Mouse (Mus musculus) midbrain, postnatal 0 days (tissue): ENCODE results near the gene Brpf1. TPM values are rescaled to one million over a fixed set of nuclear protein-coding genes. Genes with fewer than 3 reads are reported as not detected.

Experiments used
- ATAC-seq: fragments of 200-750 bp; cut with Nextera tagmentation; 2 replicates; pipeline ENCODE4 v1.8.0; 2017; ENCODE audit warnings: moderate number of reproducible peaks, mild to moderate bottlenecking, moderate TSS enrichment, moderate library complexity; ENCODE audit not compliant: low FRiP score
- DNase-seq: peaks from one replicate; pipeline ENCODE4 v3.0.0-alpha.2; 2015; ENCODE audit warnings: low spot score
- H3K27ac ChIP-seq: fragments of 300-500 bp; sonication (generic); 2 replicates; pipeline ENCODE4 v1.5.1; 2014; ENCODE audit warnings: low read depth, mild to moderate bottlenecking, low read length, mixed read lengths
- H3K27me3 ChIP-seq: fragments of 300-500 bp; sonication (generic); 2 replicates; pipeline ENCODE4 v1.6.1; 2014; ENCODE audit warnings: low read length, control low read depth, mixed read lengths; ENCODE audit not compliant: insufficient read depth
- H3K36me3 ChIP-seq: fragments of 300-500 bp; sonication (generic); 2 replicates; pipeline ENCODE4 v1.6.1; 2014; ENCODE audit warnings: low read length, control low read depth, mixed read lengths; ENCODE audit not compliant: insufficient read depth
- H3K4me1 ChIP-seq: fragments of 300-500 bp; sonication (generic); 2 replicates; pipeline ENCODE4 v1.6.1; 2014; ENCODE audit warnings: mild to moderate bottlenecking, control low read depth, antibody characterized with exemption, low read length, mixed read lengths; ENCODE audit not compliant: insufficient read depth
- H3K4me2 ChIP-seq: fragments of 300-500 bp; sonication (generic); 2 replicates; pipeline ENCODE4 v1.6.1; 2014; ENCODE audit warnings: low read depth, mild to moderate bottlenecking, low read length, mixed read lengths; ENCODE audit not compliant: poor library complexity, severe bottlenecking
- H3K4me3 ChIP-seq: fragments of 300-500 bp; sonication (generic); 2 replicates; pipeline ENCODE4 v1.5.1; 2014; ENCODE audit warnings: low read depth, mild to moderate bottlenecking, low read length, moderate library complexity
- H3K9ac ChIP-seq: fragments of 300-500 bp; sonication (generic); replicated peaks from 2 replicates; pipeline ENCODE4 v1.6.1; 2014; ENCODE audit warnings: mild to moderate bottlenecking, low read length, moderate library complexity, mixed read lengths; ENCODE audit not compliant: poor library complexity, severe bottlenecking
- H3K9me3 ChIP-seq: fragments of 300-500 bp; sonication (generic); 2 replicates; pipeline ENCODE4 v1.6.1; 2016; ENCODE audit warnings: low read length, control low read depth
- CTCF ChIP-seq: IDR thresholded peaks from 2 replicates; pipeline ENCODE4 v1.5.1; 2016; ENCODE audit warnings: antibody characterized with exemption, mild to moderate bottlenecking
- WGBS: fragments of 180-500 bp; shearing (Covaris S2); extraction: QIAGEN DNeasy Blood & Tissue Kit; methylation state at CpG from one replicate; pipeline ENCODE4 v1.1.7; 2014; 5-methylcytosine and 5-hydroxymethylcytosine counted together
- polyA plus RNA-seq: library from polyadenylated mRNA; unstranded; fragments of >200 nt; fragmentation: Nextera tagmentation; extraction: Ambion mirVana; gene quantifications from 2 replicates; pipeline ENCODE4 v1.2.1, GENCODE M21; 2015
- total RNA-seq: library from RNA; depleted of rRNA; stranded (reverse); fragments of >200 nt; gene quantifications from 2 replicates; pipeline ENCODE4 v1.2.3, GENCODE M21; 2014

Brpf1 gene
- total and polyA plus RNA-seq, 2 experiments from 2014 or later, result 10.0 to 22.1 TPM

DNA sequence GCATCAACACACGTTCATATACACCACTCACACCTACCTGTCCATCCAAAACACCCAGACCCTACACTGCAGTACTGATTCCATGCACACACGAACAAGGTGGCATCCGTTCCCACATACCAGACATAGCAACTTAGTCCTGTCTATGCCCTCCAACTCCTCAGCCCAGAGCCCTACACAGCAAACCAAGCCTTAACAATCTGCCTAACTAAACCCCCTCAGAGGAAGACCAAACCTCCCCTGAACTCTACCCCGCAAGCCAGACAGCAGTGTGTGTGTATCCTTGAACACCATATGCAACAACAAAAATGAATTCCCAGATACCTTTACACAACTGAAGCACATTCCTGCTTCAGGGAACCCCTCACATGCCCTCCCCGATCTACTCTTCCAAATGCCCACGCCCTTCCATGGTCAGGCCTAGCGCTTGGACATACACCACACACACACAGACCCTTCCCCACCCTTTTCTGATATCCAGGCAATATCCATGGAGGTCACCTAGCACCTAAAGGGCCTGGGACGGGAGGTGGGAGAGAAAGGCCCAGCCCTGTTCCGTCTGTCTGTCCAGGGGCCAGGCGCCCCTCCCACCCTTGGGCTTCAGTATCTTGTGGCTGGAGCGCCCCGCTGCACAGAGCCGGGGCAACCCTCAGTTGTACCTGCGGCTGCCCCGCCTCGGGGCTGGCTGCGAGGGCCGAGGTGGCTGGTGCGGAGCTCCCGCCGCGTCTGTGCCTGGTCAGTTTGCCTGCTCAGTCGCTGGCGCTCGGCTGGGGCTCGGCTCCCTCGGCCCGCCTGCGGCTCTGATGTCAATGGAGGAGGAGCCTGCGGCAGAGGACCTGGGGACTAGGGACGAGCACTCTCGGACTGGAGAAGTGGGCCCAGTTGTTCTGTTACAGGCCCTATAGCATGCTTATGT lies 36.5 kb downstream of the Brpf1 start, which contains the start of gene Camk1:
TSS of gene Camk1 (minus strand) at position 808 of the 916 bp plus-strand sequence.
- H3K4me1 ChIP-seq, result peaks cover 15% of the 10 kb centered on the region; the same call in 1 of the 2 replicates
- H3K36me3 ChIP-seq, result peaks cover 18% of the 10 kb centered on the region
- H3K9ac ChIP-seq, result peak within 1 kb of the TSS; percentile 95
- peak within 1 kb of the TSS; percentile 71 for H3K4me2 ChIP-seq
- ATAC-seq (peak; percentile 75), DNase-seq (peak; percentile 58)
- H3K27me3 ChIP-seq, result no peaks in the 10 kb centered on the region
- TF ChIP-seq CTCF, result no peak
- peak within 1 kb of the TSS; percentile 68 for H3K4me3 ChIP-seq
- WGBS, result 15% methylated on average over 32 of the region's 32 CpGs
- no peaks in the 10 kb centered on the region for H3K9me3 ChIP-seq
- peak within 1 kb of the TSS; percentile 65 for H3K27ac ChIP-seq

DNA sequence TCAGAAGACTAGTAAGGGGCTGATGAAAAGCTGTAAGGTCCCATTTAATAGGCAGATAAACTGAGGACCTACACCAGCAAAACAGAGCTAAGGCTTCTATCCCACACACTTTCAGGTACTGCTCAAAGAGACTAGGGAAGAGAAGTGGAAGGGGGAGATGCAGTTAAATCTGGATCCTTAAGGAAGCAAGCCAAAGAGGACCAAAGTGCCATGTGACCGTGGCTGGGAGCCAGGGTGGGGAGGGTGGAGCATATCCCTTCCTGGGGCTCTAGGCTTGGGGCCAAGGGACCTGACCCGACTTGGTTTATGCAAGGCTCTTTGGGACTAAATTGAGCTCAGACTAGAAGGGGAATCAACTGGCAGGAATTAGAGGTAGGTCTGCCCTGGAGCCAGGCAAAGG lies 37.4 kb downstream of the Brpf1 start:
- H3K4me3 ChIP-seq, result peak overlapping the region; percentile 68; the same call in 1 of the 2 replicates
- H3K4me1 ChIP-seq, result peaks cover 15% of the 10 kb centered on the region; the same call in 1 of the 2 replicates
- DNase-seq (peak; percentile 46), ATAC-seq (no peak)
- H3K27ac ChIP-seq, result peak overlapping the region; percentile 65; the same call in 1 of the 2 replicates
- H3K4me2 ChIP-seq, result peak overlapping the region; percentile 71
- peak overlapping the region; percentile 95; the same call in 1 of the 2 replicates for H3K9ac ChIP-seq
- 35% methylated on average over 2 of the region's 2 CpGs for WGBS
- no peaks in the 10 kb centered on the region for H3K27me3 ChIP-seq
- H3K9me3 ChIP-seq, result no peaks in the 10 kb centered on the region
- TF ChIP-seq CTCF, result no peak
- peaks cover 12% of the 10 kb centered on the region for H3K36me3 ChIP-seq

DNA sequence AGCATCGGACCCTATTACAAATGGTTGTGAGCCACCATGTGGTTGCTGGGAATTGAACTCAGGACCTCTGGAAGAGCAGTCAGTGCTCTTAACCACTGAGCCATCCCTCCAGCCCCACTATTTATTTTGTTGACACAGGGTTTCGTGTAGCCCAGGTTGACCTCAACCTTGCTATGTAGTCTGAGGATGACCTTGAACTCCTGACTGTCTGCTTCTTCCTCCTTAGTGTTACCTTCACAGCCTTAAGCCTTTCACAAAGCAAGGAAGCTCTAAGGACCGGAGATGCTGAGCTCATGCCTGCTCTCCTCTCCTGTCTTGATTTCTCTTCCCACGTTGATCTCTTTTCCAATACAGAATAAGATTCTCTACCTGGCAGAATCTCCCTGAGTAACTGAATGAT lies 40.0 kb downstream of the Brpf1 start:
- Histone ChIP-seq H3K4me1 (peaks cover 10% of the 10 kb centered on the region; the same call in 1 of the 2 replicates), H3K4me3 (no peak overlapping the region), H3K9me3 (no peaks in the 10 kb centered on the region), H3K9ac (no peak overlapping the region), H3K27me3 (no peaks in the 10 kb centered on the region), H3K27ac (no peak overlapping the region), H3K36me3 (no peaks in the 10 kb centered on the region), H3K4me2 (no peak overlapping the region)
- DNase-seq (no peak), ATAC-seq (no peak)
- WGBS, result 86% methylated on average over 4 of the region's 4 CpGs
- TF ChIP-seq CTCF, result no peak

DNA sequence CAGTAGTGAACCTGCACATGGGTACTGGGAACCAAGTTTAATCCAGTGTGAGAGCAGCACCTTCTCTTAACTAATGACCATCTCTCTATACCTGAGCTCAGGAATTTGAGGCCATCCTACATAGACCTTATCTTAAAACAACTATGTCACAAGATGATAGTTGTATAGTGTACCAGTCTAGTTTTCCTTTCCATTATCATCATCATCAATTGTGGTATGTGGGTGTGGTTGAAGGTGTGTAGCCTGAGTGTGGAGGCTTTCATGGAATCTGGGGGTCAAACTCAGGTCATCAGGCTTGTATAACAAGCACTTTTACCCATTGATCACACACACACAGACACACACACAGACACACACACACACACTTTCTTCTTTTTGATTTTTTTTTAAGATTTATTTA lies 43.6 kb downstream of the Brpf1 start:
- H3K4me3 ChIP-seq, result no peak overlapping the region
- H3K9me3 ChIP-seq, result no peaks in the 10 kb centered on the region
- no peaks in the 10 kb centered on the region for H3K27me3 ChIP-seq
- DNase-seq (no peak), ATAC-seq (no peak)
- H3K4me2 ChIP-seq, result no peak overlapping the region
- no peaks in the 10 kb centered on the region for H3K4me1 ChIP-seq
- TF ChIP-seq CTCF, result no peak
- no peak overlapping the region for H3K27ac ChIP-seq
- no peak overlapping the region for H3K9ac ChIP-seq
- H3K36me3 ChIP-seq, result no peaks in the 10 kb centered on the region

DNA sequence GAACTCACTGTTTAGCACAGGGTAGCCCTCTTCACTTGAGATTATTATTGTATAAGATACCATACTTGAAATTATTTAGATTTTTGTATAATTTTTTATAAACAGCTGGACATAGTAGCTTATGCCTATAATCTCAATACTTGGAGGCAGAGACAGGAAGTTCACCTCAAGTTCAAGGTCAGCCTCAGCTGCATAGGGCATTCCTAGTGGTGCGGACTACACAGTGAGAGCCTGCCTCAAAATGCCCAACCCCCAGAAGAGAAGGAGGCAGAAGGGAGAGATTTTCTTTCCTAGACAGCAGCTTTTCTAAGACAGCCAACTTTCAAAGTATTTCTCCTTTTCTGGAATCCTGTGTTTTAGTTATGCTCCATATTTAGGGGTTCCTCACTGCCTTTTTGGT lies 44.2 kb downstream of the Brpf1 start:
- no peak for ATAC-seq
- 93% methylated on average over 1 of the region's 1 CpGs for WGBS
- no peak overlapping the region for H3K27ac ChIP-seq

DNA sequence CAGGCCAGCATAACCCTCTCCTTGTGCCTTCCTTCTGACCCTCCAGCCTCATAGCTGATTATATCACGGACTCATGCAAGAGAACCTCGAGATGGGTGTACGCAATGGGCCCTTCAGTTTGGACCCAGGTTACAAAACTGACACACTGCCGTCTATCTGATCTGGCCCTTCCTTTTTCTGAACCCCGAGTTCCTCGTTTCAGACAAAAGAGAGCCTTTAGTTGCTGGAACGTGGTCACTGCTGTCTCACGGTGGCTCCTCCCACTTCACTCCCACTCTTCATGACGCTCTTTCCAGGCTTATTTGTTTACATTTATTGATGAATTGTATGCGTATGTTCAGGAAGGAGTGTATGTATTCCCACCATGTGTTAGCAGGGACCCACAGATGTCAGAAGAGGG lies 44.7 kb downstream of the Brpf1 start:
- H3K27me3 ChIP-seq, result no peaks in the 10 kb centered on the region
- TF ChIP-seq CTCF, result no peak
- H3K4me3 ChIP-seq, result no peak overlapping the region
- H3K36me3 ChIP-seq, result no peaks in the 10 kb centered on the region
- no peak for DNase-seq
- no peak overlapping the region for H3K4me2 ChIP-seq
- 65% methylated on average over 10 of the region's 10 CpGs for WGBS
- H3K9ac ChIP-seq, result no peak overlapping the region
- ATAC-seq, result no peak
- H3K4me1 ChIP-seq, result no peaks in the 10 kb centered on the region
- H3K27ac ChIP-seq, result no peak overlapping the region
- no peaks in the 10 kb centered on the region for H3K9me3 ChIP-seq

More for the DNA sequence above, 44.2 kb downstream of the Brpf1 start:
- Histone ChIP-seq H3K9me3 (no peaks in the 10 kb centered on the region), H3K36me3 (no peaks in the 10 kb centered on the region), H3K9ac (no peak overlapping the region), H3K4me3 (no peak overlapping the region), H3K27me3 (no peaks in the 10 kb centered on the region), H3K4me2 (no peak overlapping the region), H3K4me1 (no peaks in the 10 kb centered on the region)
- no peak for DNase-seq
- TF ChIP-seq CTCF, result no peak
